Mouse (Mus musculus) ES-E14 (cell line): Measurements from ENCODE around the gene Acox2.

ENCODE experiments used
- CHD2 ChIP-seq: IDR thresholded peaks from 2 replicates; pipeline ENCODE4 v1.6.1; 2014; ENCODE audit warnings: mild to moderate bottlenecking, low read depth, low read length, inconsistent platforms
- HCFC1 ChIP-seq: IDR thresholded peaks from 2 replicates; pipeline ENCODE4 v1.6.1; 2012; ENCODE audit warnings: low read length, inconsistent platforms, borderline replicate concordance; ENCODE audit not compliant: insufficient read depth
- MAFK ChIP-seq: IDR thresholded peaks from 2 replicates; pipeline ENCODE4 v1.6.1; 2014; ENCODE audit warnings: mild to moderate bottlenecking, low read depth, low read length, inconsistent platforms; ENCODE audit not compliant: insufficient read depth
- ZC3H11A ChIP-seq: IDR thresholded peaks from 2 replicates; pipeline ENCODE4 v1.6.1; 2012; ENCODE audit warnings: low read depth, mild to moderate bottlenecking, inconsistent platforms, low read length, borderline replicate concordance

- TF ChIP-seq CHD2 (no peak), HCFC1 (no peak), ZC3H11A (no peak), MAFK (no peak)
These were observed 3.1 kb downstream of the Acox2 start for GRCm38 (mm10) chr14:8256072-8256471.
